Mouse (Mus musculus): ENCODE data around the gene Clpp. TPM values are rescaled to one million over a fixed set of nuclear protein-coding genes. Genes with fewer than 3 reads are reported as not detected.
A peak's percentile ranks its signal among the peaks of the same experiment; 100 is the strongest.

The Clpp gene
- polyA plus RNA-seq, 1 experiment: 139 TPM

- H3K27ac ChIP-seq (ENCODE audit: insufficient read depth, low read length): no peak overlapping the region
- no peak for TF ChIP-seq POLR2A (IDR thresholded peaks at IDR 0.05; ENCODE audit: extremely low read depth, insufficient read depth, low read length)
- TF ChIP-seq CTCF (IDR thresholded peaks at IDR 0.05; ENCODE audit: extremely low read depth, insufficient read depth, low read length): no peak
- no peak overlapping the region for H3K4me3 ChIP-seq (ENCODE audit: insufficient read depth, low read length)
- H3K4me1 ChIP-seq (ENCODE audit: control insufficient read depth, insufficient read depth, low read length): no peaks in the 10 kb centered on the region
Observed at GRCm38 (mm10) chr17:56984886-56985285, 5.2 kb upstream of the Clpp start.

GRCm38 (mm10) chr17:56985656-56986055, 4.4 kb upstream of the Clpp start:
- Histone ChIP-seq H3K4me3 (ENCODE audit: insufficient read depth, low read length) (no peak overlapping the region), H3K4me1 (ENCODE audit: control insufficient read depth, insufficient read depth, low read length) (no peaks in the 10 kb centered on the region), H3K27ac (ENCODE audit: insufficient read depth, low read length) (no peak overlapping the region)
- TF ChIP-seq CTCF (IDR thresholded peaks at IDR 0.05; ENCODE audit: extremely low read depth, insufficient read depth, low read length): no peak
- TF ChIP-seq POLR2A (IDR thresholded peaks at IDR 0.05; ENCODE audit: extremely low read depth, insufficient read depth, low read length): no peak

GRCm38 (mm10) chr17:56986105-56986805, 3.9 kb upstream of the Clpp start:
- Histone ChIP-seq H3K4me1 (ENCODE audit: control insufficient read depth, insufficient read depth, low read length) (peaks cover 4% of the 10 kb centered on the region), H3K4me3 (ENCODE audit: insufficient read depth, low read length) (no peak overlapping the region), H3K27ac (ENCODE audit: insufficient read depth, low read length) (no peak overlapping the region)
- TF ChIP-seq CTCF (IDR thresholded peaks at IDR 0.05; ENCODE audit: extremely low read depth, insufficient read depth, low read length) (no peak), POLR2A (IDR thresholded peaks at IDR 0.05; ENCODE audit: extremely low read depth, insufficient read depth, low read length) (no peak)

GRCm38 (mm10) chr17:56988441-56988840, 1.7 kb upstream of the Clpp start:
- no peak for TF ChIP-seq CTCF (IDR thresholded peaks at IDR 0.05; ENCODE audit: extremely low read depth, insufficient read depth, low read length)
- TF ChIP-seq POLR2A (IDR thresholded peaks at IDR 0.05; ENCODE audit: extremely low read depth, insufficient read depth, low read length): no peak
- Histone ChIP-seq H3K4me1 (ENCODE audit: control insufficient read depth, insufficient read depth, low read length) (peaks cover 4% of the 10 kb centered on the region), H3K27ac (ENCODE audit: insufficient read depth, low read length) (no peak overlapping the region), H3K4me3 (ENCODE audit: insufficient read depth, low read length) (no peak overlapping the region)

- no peak overlapping the region for H3K27ac ChIP-seq (ENCODE audit: insufficient read depth, low read length)
- H3K4me3 ChIP-seq (ENCODE audit: insufficient read depth, low read length): peak overlapping the region; percentile 62; the same call in 1 of the 2 replicates
- no peak for TF ChIP-seq CTCF (IDR thresholded peaks at IDR 0.05; ENCODE audit: extremely low read depth, insufficient read depth, low read length)
- TF ChIP-seq POLR2A (IDR thresholded peaks at IDR 0.05; ENCODE audit: extremely low read depth, insufficient read depth, low read length): no peak
- peaks cover 4% of the 10 kb centered on the region for H3K4me1 ChIP-seq (ENCODE audit: control insufficient read depth, insufficient read depth, low read length)
Observed at GRCm38 (mm10) chr17:56988921-56989430, 1.1 kb upstream of the Clpp start.

- H3K27ac ChIP-seq (ENCODE audit: insufficient read depth, low read length): peak overlapping the region; percentile 10; the same call in 1 of the 2 replicates
- peak overlapping the region; percentile 62 for H3K4me3 ChIP-seq (ENCODE audit: insufficient read depth, low read length)
- TF ChIP-seq CTCF (IDR thresholded peaks at IDR 0.05; ENCODE audit: extremely low read depth, insufficient read depth, low read length): no peak
- TF ChIP-seq POLR2A (IDR thresholded peaks at IDR 0.05; ENCODE audit: extremely low read depth, insufficient read depth, low read length): peak; percentile 71
- peaks cover 4% of the 10 kb centered on the region for H3K4me1 ChIP-seq (ENCODE audit: control insufficient read depth, insufficient read depth, low read length)
Observed at GRCm38 (mm10) chr17:56989467-56990114, 514 bp upstream of the Clpp start.

- H3K4me3 ChIP-seq (ENCODE audit: insufficient read depth, low read length): peak overlapping the region; percentile 62
- TF ChIP-seq POLR2A (IDR thresholded peaks at IDR 0.05; ENCODE audit: extremely low read depth, insufficient read depth, low read length) (no peak), CTCF (IDR thresholded peaks at IDR 0.05; ENCODE audit: extremely low read depth, insufficient read depth, low read length) (no peak)
- H3K27ac ChIP-seq (ENCODE audit: insufficient read depth, low read length): no peak overlapping the region
- H3K4me1 ChIP-seq (ENCODE audit: control insufficient read depth, insufficient read depth, low read length): peaks cover 4% of the 10 kb centered on the region
Observed at GRCm38 (mm10) chr17:56990966-56991365, 861 bp downstream of the Clpp start.

GRCm38 (mm10) chr17:56995046-56995445, 4.9 kb downstream of the Clpp start:
- Histone ChIP-seq H3K27ac (ENCODE audit: insufficient read depth, low read length) (no peak overlapping the region), H3K4me1 (ENCODE audit: control insufficient read depth, insufficient read depth, low read length) (peaks cover 4% of the 10 kb centered on the region), H3K4me3 (ENCODE audit: insufficient read depth, low read length) (no peak overlapping the region)
- TF ChIP-seq CTCF (IDR thresholded peaks at IDR 0.05; ENCODE audit: extremely low read depth, insufficient read depth, low read length) (no peak), POLR2A (IDR thresholded peaks at IDR 0.05; ENCODE audit: extremely low read depth, insufficient read depth, low read length) (no peak)

GRCm38 (mm10) chr17:56996506-56996905, 6.4 kb downstream of the Clpp start:
- peak; percentile 24; the same call in 1 of the 2 replicates for TF ChIP-seq POLR2A (IDR thresholded peaks at IDR 0.05; ENCODE audit: extremely low read depth, insufficient read depth, low read length)
- TF ChIP-seq CTCF (IDR thresholded peaks at IDR 0.05; ENCODE audit: extremely low read depth, insufficient read depth, low read length): no peak
- no peak overlapping the region for H3K27ac ChIP-seq (ENCODE audit: insufficient read depth, low read length)
- no peaks in the 10 kb centered on the region for H3K4me1 ChIP-seq (ENCODE audit: control insufficient read depth, insufficient read depth, low read length)
- H3K4me3 ChIP-seq (ENCODE audit: insufficient read depth, low read length): no peak overlapping the region; the same call in 1 of the 2 replicates
